Mouse (Mus musculus): Measurements from ENCODE around the gene Tarbp2.

Tarbp2 gene

GRCm38 (mm10) chr15:102512471-102512870 lies 5.5 kb upstream of the Tarbp2 start:
- CTCF ChIA-PET, result interaction anchor here in 2 of 4 experiments (0.6 to 1.3 kb wide), 4 partner anchors 54 to 1184 kb away, joined by 3 read pairs; partner anchors contain the start of gene Prr13 (in 1 of the 2)
- POLR2A ChIA-PET, result interaction anchor here in 3 of 4 experiments (0.8 to 21.1 kb wide), 16 partner anchors 8 to 162 kb away, joined by 3 to 296 read pairs (median 6); partner anchors contain the start of genes Sp1 (in 3 of the 3), Npff (in 2 of the 3), Pcbp2 (in 2 of the 3) and Aaas (in 1 of the 3)

- ChIA-PET CTCF (interaction anchor here in 2 of 4 experiments (0.6 kb wide), 4 partner anchors 69 to 1744 kb away, joined by 3 to 12 read pairs (median 6); no protein-coding TSS in a partner anchor), POLR2A (interaction anchor here in 3 of 4 experiments (0.6 to 21.1 kb wide), 15 partner anchors 9 to 759 kb away, joined by 3 to 296 read pairs (median 5); partner anchors contain the start of genes Aaas (in 1 of the 3), Map3k12 (in 1 of the 3), Npff (in 1 of the 3) and Pcbp2 (in 1 of the 3))
Measured at GRCm38 (mm10) chr15:102513004-102513403, 5.0 kb upstream of the Tarbp2 start.

GRCm38 (mm10) chr15:102515261-102515660 lies 2.7 kb upstream of the Tarbp2 start:
- ChIA-PET CTCF (no interaction called here), POLR2A (interaction anchor here in 2 of 4 experiments (0.9 to 21.1 kb wide), 7 partner anchors 6 to 274 kb away, joined by 3 to 296 read pairs (median 49); partner anchors contain the start of genes Gm10337 (in 2 of the 2), Map3k12 (in 1 of the 2), Npff (in 1 of the 2) and Pcbp2 (in 1 of the 2))

GRCm38 (mm10) chr15:102515791-102516190 lies 2.2 kb upstream of the Tarbp2 start:
- ChIA-PET CTCF (interaction anchor here in 2 of 4 experiments (0.7 to 1.2 kb wide), 3 partner anchors 11 to 1285 kb away, joined by 4 to 6 read pairs (median 5); no protein-coding TSS in a partner anchor), POLR2A (interaction anchor here in 3 of 4 experiments (0.6 to 21.1 kb wide), 23 partner anchors 6 to 754 kb away, joined by 3 to 296 read pairs (median 5); partner anchors contain the start of genes Gm10337 (in 2 of the 3), Pcbp2 (in 2 of the 3), Sp1 (in 2 of the 3) and Aaas (in 1 of the 3))

GRCm38 (mm10) chr15:102516293-102516692 lies 1.7 kb upstream of the Tarbp2 start:
- CTCF ChIA-PET, result interaction anchor here (0.6 to 1.2 kb wide), 6 partner anchors 11 to 1286 kb away, joined by 3 to 6 read pairs (median 5); no protein-coding TSS in a partner anchor
- POLR2A ChIA-PET, result interaction anchor here in 3 of 4 experiments (0.5 to 21.1 kb wide), 36 partner anchors 6 to 753 kb away, joined by 3 to 296 read pairs (median 4); partner anchors contain the start of genes Gm10337 (in 2 of the 3), Npff (in 2 of the 3), Pcbp2 (in 2 of the 3) and Sp1 (in 2 of the 3)

- ChIA-PET POLR2A (interaction anchor here (0.5 to 21.1 kb wide), 97 partner anchors 5 to 518 kb away, joined by 3 to 296 read pairs (median 6); partner anchors contain the start of genes Pcbp2 (in 3 of the 4), Sp1 (in 3 of the 4), Atp5g2 (in 2 of the 4) and Gm10337 (in 2 of the 4)), CTCF (interaction anchor here (0.6 to 2.1 kb wide), 16 partner anchors 10 to 1286 kb away, joined by 3 to 12 read pairs (median 5); partner anchors contain the start of genes Aaas (in 1 of the 4) and Pcbp2 (in 1 of the 4))
Measured at GRCm38 (mm10) chr15:102516728-102517404, 1.1 kb upstream of the Tarbp2 start, which contains the start of gene Map3k12. Gene Map3k12, minus strand, starts transcription at chr15:102517064.

GRCm38 (mm10) chr15:102517631-102517975 lies 389 bp upstream of the Tarbp2 start:
- CTCF ChIA-PET, result interaction anchor here in 3 of 4 experiments (0.6 to 2.1 kb wide), 27 partner anchors 10 to 802 kb away, joined by 3 to 12 read pairs (median 5); partner anchors contain the start of genes Pcbp2 (in 2 of the 3), Aaas (in 1 of the 3), Mfsd5 (in 1 of the 3) and Prr13 (in 1 of the 3)
- POLR2A ChIA-PET, result interaction anchor here (0.6 to 21.1 kb wide), 134 partner anchors 5 to 722 kb away, joined by 3 to 296 read pairs (median 6); partner anchors contain the start of genes Pcbp2 (in 3 of the 4), Sp1 (in 3 of the 4), Aaas (in 2 of the 4) and Atp5g2 (in 2 of the 4)

- ChIA-PET CTCF (interaction anchor here in 3 of 4 experiments (0.7 to 2.1 kb wide), 28 partner anchors 8 to 420 kb away, joined by 3 to 12 read pairs (median 4); partner anchors contain the start of genes Aaas (in 1 of the 3), Mfsd5 (in 1 of the 3), Pcbp2 (in 1 of the 3) and Prr13 (in 1 of the 3)), POLR2A (interaction anchor here (0.6 to 21.1 kb wide), 111 partner anchors 3 to 653 kb away, joined by 3 to 296 read pairs (median 6); partner anchors contain the start of genes Pcbp2 (in 3 of the 4), Sp1 (in 3 of the 4), Aaas (in 2 of the 4) and Amhr2 (in 2 of the 4))
Measured at GRCm38 (mm10) chr15:102518859-102519201, 838 bp downstream of the Tarbp2 start.

- ChIA-PET CTCF (interaction anchor here in 3 of 4 experiments (1.0 to 2.1 kb wide), 14 partner anchors 9 to 412 kb away, joined by 3 to 11 read pairs (median 6); partner anchors contain the start of genes Aaas (in 1 of the 3), Mfsd5 (in 1 of the 3) and Prr13 (in 1 of the 3)), POLR2A (interaction anchor here (0.6 to 21.1 kb wide), 67 partner anchors 3 to 516 kb away, joined by 3 to 296 read pairs (median 9); partner anchors contain the start of genes Aaas (in 2 of the 4), Amhr2 (in 2 of the 4), Atp5g2 (in 2 of the 4) and Gm10337 (in 2 of the 4))
Measured at GRCm38 (mm10) chr15:102519211-102520141, 1.5 kb downstream of the Tarbp2 start.

GRCm38 (mm10) chr15:102520416-102520815 lies 2.4 kb downstream of the Tarbp2 start:
- ChIA-PET POLR2A (interaction anchor here in 2 of 4 experiments (0.7 to 21.1 kb wide), 11 partner anchors 2 to 134 kb away, joined by 3 to 296 read pairs (median 4); partner anchors contain the start of genes Gm10337 (in 1 of the 2), Map3k12 (in 1 of the 2), Npff (in 1 of the 2) and Sp1 (in 1 of the 2)), CTCF (no interaction called here)

GRCm38 (mm10) chr15:102521480-102521879 lies 3.5 kb downstream of the Tarbp2 start:
- CTCF ChIA-PET, result interaction anchor here in 1 of 4 experiments (0.6 to 0.8 kb wide), 2 partner anchors 56 to 99 kb away, joined by 3 read pairs; no protein-coding TSS in a partner anchor
- POLR2A ChIA-PET, result interaction anchor here in 2 of 4 experiments (0.6 to 17.2 kb wide), 14 partner anchors 8 to 228 kb away, joined by 3 to 296 read pairs (median 3); partner anchors contain the start of genes Gm10337 (in 1 of the 2), Map3k12 (in 1 of the 2), Sp1 (in 1 of the 2) and Tarbp2 (in 1 of the 2)

GRCm38 (mm10) chr15:102524892-102525485 lies 7.0 kb downstream of the Tarbp2 start, which contains the start of gene Npff:
Gene Npff, minus strand, starts transcription at chr15:102524942.
- ChIA-PET POLR2A (interaction anchor here in 3 of 4 experiments (0.6 to 17.2 kb wide), 15 partner anchors 8 to 170 kb away, joined by 3 to 296 read pairs (median 3); partner anchors contain the start of genes Map3k12 (in 2 of the 3), Gm10337 (in 1 of the 3), Sp1 (in 1 of the 3) and Tarbp2 (in 1 of the 3)), CTCF (interaction anchor here (0.6 to 2.4 kb wide), 25 partner anchors 10 to 300 kb away, joined by 3 to 11 read pairs (median 4); partner anchors contain the start of genes Aaas (in 2 of the 4), Myg1 (in 1 of the 4) and Pcbp2 (in 1 of the 4))

- ChIA-PET POLR2A (interaction anchor here (0.6 to 17.2 kb wide), 15 partner anchors 8 to 202 kb away, joined by 3 to 296 read pairs (median 4); partner anchors contain the start of genes Tarbp2 (in 4 of the 4), Atp5g2 (in 1 of the 4), Gm10337 (in 1 of the 4) and Map3k12 (in 1 of the 4)), CTCF (interaction anchor here in 3 of 4 experiments (0.6 to 3.9 kb wide), 11 partner anchors 8 to 418 kb away, joined by 3 to 11 read pairs (median 4); partner anchors contain the start of genes Tarbp2 (in 2 of the 3) and Myg1 (in 1 of the 3))
Measured at GRCm38 (mm10) chr15:102526111-102527002, 8.4 kb downstream of the Tarbp2 start.

GRCm38 (mm10) chr15:102527936-102528335 lies 9.9 kb downstream of the Tarbp2 start:
- POLR2A ChIA-PET, result interaction anchor here in 3 of 4 experiments (0.6 to 17.2 kb wide), 17 partner anchors 9 to 174 kb away, joined by 3 to 296 read pairs (median 4); partner anchors contain the start of genes Tarbp2 (in 3 of the 3), Atf7 (in 1 of the 3), Atp5g2 (in 1 of the 3) and Gm10337 (in 1 of the 3)
- CTCF ChIA-PET, result interaction anchor here in 3 of 4 experiments (0.6 to 3.9 kb wide), 9 partner anchors 9 to 420 kb away, joined by 3 to 11 read pairs (median 4); partner anchors contain the start of gene Tarbp2 (in 2 of the 3)
